Mouse (Mus musculus) G1E-ER4 (cell line): Measurements from ENCODE around the gene Ankrd17. TPM values are rescaled to one million over a fixed set of nuclear protein-coding genes. Genes with fewer than 3 reads are reported as not detected.

Experiments
- GATA1 ChIP-seq: IDR thresholded peaks from one replicate; pipeline ENCODE4 v1.8.0; 2012; ENCODE audit warnings: low read length, inconsistent platforms
- polyA plus RNA-seq: library from polyadenylated mRNA; stranded (reverse); fragments of >175 nt; gene quantifications from 2 replicates; pipeline ENCODE4 v1.2.3, GENCODE M21; 2012

Ankrd17 gene
- polyA plus RNA-seq, 1 experiment, result 23.7 TPM

- no peak for TF ChIP-seq GATA1
These were observed 119.4 kb downstream of the Ankrd17 start for GRCm38 (mm10) chr5:90246987-90247386.

- TF ChIP-seq GATA1, result no peak
These were observed 119.8 kb downstream of the Ankrd17 start for GRCm38 (mm10) chr5:90246567-90246966.

GRCm38 (mm10) chr5:90245416-90245815 is 121.0 kb downstream of the Ankrd17 start:
- no peak for TF ChIP-seq GATA1

GRCm38 (mm10) chr5:90235217-90235616 is 131.2 kb downstream of the Ankrd17 start:
- no peak for TF ChIP-seq GATA1

- no peak for TF ChIP-seq GATA1
These were observed 133.1 kb downstream of the Ankrd17 start for GRCm38 (mm10) chr5:90233305-90233704.

GRCm38 (mm10) chr5:90229760-90230159 is 136.6 kb downstream of the Ankrd17 start:
- no peak for TF ChIP-seq GATA1

GRCm38 (mm10) chr5:90226696-90227095 is 139.7 kb downstream of the Ankrd17 start:
- no peak for TF ChIP-seq GATA1

GRCm38 (mm10) chr5:90224730-90225129 is 141.6 kb downstream of the Ankrd17 start:
- TF ChIP-seq GATA1, result no peak

GRCm38 (mm10) chr5:90223534-90224381 is 142.6 kb downstream of the Ankrd17 start, which contains the start of gene Cox18:
Cox18 (minus strand) TSS chr5:90224001.
- no peak for TF ChIP-seq GATA1

GRCm38 (mm10) chr5:90222937-90223336 is 143.4 kb downstream of the Ankrd17 start:
- no peak for TF ChIP-seq GATA1

GRCm38 (mm10) chr5:90217791-90218190 is 148.6 kb downstream of the Ankrd17 start:
- no peak for TF ChIP-seq GATA1

GRCm38 (mm10) chr5:90217226-90217625 is 149.2 kb downstream of the Ankrd17 start:
- TF ChIP-seq GATA1, result no peak

- TF ChIP-seq GATA1, result no peak
These were observed 153.0 kb downstream of the Ankrd17 start for GRCm38 (mm10) chr5:90213356-90213755.

GRCm38 (mm10) chr5:90203168-90203567 is 163.2 kb downstream of the Ankrd17 start:
- TF ChIP-seq GATA1, result no peak

GRCm38 (mm10) chr5:90202447-90203117 is 163.8 kb downstream of the Ankrd17 start:
- no peak for TF ChIP-seq GATA1

- no peak for TF ChIP-seq GATA1
These were observed 166.3 kb downstream of the Ankrd17 start for GRCm38 (mm10) chr5:90199922-90200632.
